Mouse (Mus musculus): ENCODE measurements around the gene Cfl2.
"Not testable (repeated sequence)": the region's sequence is repeated elsewhere in the genome, so short reads cannot be mapped to it uniquely, and the experiment has no call there.

Cfl2 gene

GRCm38 (mm10) chr12:54862606-54863535 lies at the start of gene Cfl2:
Gene Cfl2, minus strand, starts transcription at chr12:54862877.
- peak; percentile 84 to 87 for DNase-seq (ENCODE audit: low spot score in 2 of 2)

DNA sequence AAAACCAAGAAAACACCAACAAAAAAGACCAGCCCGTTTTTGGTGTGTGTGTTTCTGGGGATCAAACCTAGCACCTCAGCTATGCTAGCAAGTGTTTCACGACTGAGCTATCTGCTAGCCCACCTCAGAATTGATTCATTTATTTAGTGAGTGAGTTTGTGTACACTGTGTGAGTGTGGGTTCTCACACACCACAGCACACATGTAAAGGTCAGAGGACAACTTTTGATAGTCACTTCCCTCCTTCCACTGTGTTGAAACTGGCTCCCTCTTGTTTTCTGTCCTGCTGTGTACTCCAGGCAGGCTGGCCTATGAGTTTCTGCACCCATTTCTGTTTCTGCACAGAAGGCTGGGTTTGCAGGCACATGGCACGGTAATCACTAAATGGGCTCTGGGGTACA lies 47.7 kb upstream of the Cfl2 start:
- no peak for DNase-seq (ENCODE audit: low spot score in 2 of 2)

GRCm38 (mm10) chr12:54892559-54892958 lies 29.9 kb upstream of the Cfl2 start:
- DNase-seq (ENCODE audit: low spot score in 2 of 2), result not testable (repeated sequence)

- no peak for DNase-seq (ENCODE audit: low spot score in 2 of 2)
These were observed 27.7 kb upstream of the Cfl2 start for GRCm38 (mm10) chr12:54890426-54890825.

GRCm38 (mm10) chr12:54887580-54888127 lies 25.0 kb upstream of the Cfl2 start:
- no peak for DNase-seq (ENCODE audit: low spot score in 2 of 2)

DNA sequence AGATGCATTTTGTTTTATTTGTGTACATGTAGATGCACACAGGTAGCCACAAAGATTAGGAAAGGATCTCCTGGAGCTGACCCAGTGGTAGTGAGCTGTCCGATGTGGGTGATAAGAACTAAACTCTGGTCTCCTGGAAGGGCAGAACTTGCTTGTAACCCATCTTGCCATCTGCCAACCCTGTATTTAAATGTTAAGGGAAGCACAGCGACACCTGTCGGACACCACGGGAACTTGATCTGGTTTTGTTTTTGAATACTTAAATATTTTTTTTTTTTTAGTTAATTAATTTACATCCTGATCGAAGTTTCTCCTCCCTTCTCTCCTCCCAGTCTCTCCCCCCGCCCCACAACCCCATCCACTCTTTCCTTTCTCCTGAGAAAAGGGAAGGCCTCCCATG lies 17.0 kb upstream of the Cfl2 start:
- peak in 1 of 2 experiments; percentile 14 for DNase-seq (ENCODE audit: low spot score in 2 of 2)

GRCm38 (mm10) chr12:54879211-54879610 lies 16.5 kb upstream of the Cfl2 start:
- DNase-seq (ENCODE audit: low spot score in 2 of 2), result no peak

- DNase-seq (ENCODE audit: low spot score in 2 of 2), result no peak
These were observed 15.2 kb upstream of the Cfl2 start for GRCm38 (mm10) chr12:54877875-54878274.

DNA sequence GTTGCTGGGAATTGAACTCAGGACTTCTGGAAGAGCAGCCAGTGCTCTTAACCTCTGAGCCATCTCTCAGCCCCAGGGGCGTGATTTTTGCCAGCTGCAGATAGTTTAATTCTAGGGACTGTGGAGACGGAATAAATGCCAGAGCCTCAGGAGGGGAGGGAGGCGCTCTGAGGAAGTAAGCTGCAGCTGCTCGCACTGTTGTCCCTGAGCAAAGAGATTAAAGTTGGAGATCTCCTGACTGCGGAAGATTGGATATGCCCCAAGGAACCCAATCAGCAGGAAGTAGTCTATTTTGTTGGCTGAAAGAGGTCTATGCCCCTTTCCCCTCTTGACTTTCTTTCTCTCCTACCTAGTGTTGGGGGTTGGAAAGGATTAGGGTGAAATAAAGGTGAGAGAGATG lies 14.2 kb upstream of the Cfl2 start:
- DNase-seq (ENCODE audit: low spot score in 2 of 2), result no peak

- no peak for DNase-seq (ENCODE audit: low spot score in 2 of 2)
These were observed 12.0 kb upstream of the Cfl2 start for GRCm38 (mm10) chr12:54874711-54875110.

- DNase-seq (ENCODE audit: low spot score in 2 of 2), result peak in 1 of 2 experiments; percentile 20
These were observed 579 bp downstream of the Cfl2 start for GRCm38 (mm10) chr12:54861991-54862605.

- no peak for DNase-seq (ENCODE audit: low spot score in 2 of 2)
These were observed 3.1 kb downstream of the Cfl2 start for GRCm38 (mm10) chr12:54859531-54859930.

GRCm38 (mm10) chr12:54850551-54850950 lies 12.1 kb downstream of the Cfl2 start:
- no peak for DNase-seq (ENCODE audit: low spot score in 2 of 2)

DNA sequence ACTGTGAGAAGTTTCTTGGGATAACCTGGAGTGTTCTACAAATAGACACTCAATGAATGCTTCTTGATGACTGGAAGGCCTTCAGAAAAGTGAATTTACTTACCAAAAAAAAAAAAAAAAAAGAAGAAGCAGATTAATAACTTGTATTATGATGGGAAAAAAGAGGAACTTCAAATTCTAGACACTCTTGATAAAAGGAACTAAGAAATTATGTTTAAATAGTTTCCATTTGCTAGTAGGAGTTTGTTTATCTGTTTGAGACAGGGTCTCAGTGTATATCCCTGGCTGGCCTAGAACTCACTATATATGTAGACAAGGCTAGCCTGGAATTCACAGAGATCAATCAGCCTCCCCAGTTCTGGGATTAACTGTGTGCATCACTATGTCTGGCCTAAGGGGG lies 18.3 kb downstream of the Cfl2 start:
- no peak for DNase-seq (ENCODE audit: low spot score in 2 of 2)

GRCm38 (mm10) chr12:54841576-54841975 lies 21.1 kb downstream of the Cfl2 start:
- no peak for DNase-seq (ENCODE audit: low spot score in 2 of 2)

DNA sequence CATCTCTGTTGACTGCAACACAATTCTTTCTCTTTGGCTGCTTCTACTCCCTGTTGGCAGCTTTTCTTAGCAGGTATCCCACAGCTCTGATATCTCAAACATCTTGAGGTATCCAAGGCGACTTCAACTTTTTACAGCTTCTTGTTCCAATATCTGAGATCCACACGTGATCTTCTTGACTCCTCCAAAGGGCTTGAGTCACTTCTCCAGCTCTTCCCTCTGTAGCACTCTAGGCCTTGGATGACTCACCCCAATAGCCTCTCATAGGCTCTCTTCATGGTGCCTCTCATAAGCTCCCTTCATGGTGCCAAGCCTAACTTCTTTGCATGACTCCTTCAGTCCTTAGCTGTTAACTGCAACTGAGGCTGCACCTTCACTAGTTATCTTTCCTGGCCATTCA lies 22.9 kb downstream of the Cfl2 start:
- no peak for DNase-seq (ENCODE audit: low spot score in 2 of 2)

GRCm38 (mm10) chr12:54838931-54839330 lies 23.7 kb downstream of the Cfl2 start:
- no peak for DNase-seq (ENCODE audit: low spot score in 2 of 2)

- no peak for DNase-seq (ENCODE audit: low spot score in 2 of 2)
These were observed 26.8 kb downstream of the Cfl2 start for GRCm38 (mm10) chr12:54835608-54836570.

DNA sequence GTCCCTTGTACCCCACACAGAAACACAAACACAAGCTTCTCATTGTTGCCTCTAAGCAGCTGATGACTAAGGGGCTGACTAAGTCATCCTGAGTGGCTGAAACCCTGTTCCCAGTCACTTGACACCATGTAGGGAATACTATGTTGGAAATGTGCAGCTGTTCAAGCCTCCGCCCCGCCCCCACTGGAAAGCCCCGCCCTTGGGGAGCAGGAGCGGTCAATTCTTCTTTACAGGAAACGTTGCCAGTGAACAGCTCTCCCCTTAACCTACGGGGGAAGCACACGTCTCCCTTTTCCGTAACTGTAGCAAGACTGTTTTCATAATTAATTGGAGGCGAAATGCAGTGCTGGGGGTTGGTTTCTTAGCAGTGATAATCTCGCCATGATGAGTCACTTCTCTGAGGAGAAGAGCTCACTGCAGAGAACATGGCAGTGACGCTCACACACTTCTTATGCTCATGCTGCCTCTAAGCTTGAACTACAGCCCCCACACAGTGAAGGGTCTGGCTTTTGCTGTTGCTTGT lies 27.7 kb downstream of the Cfl2 start:
- peak; percentile 55 to 69 for DNase-seq (ENCODE audit: low spot score in 2 of 2)

- peak in 1 of 2 experiments; percentile 11 for DNase-seq (ENCODE audit: low spot score in 2 of 2)
These were observed 28.7 kb downstream of the Cfl2 start for GRCm38 (mm10) chr12:54833856-54834399.

DNA sequence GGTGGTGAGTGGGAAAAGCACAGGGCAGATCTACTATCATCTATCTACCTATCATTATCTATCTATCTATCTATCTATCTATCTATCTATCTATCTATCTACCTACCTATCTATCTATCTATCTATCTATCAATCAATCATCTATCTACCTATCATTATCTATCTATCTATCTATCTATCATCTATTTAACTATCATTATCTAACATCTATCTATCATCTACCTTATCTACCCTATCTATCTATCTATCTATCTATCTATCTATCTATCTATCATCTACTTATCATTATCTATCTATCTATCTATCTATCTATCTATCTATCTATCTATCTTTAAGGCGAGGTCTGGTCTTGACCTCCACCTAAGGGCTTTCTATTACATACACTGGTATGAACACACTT lies 30.8 kb downstream of the Cfl2 start:
- not testable (repeated sequence) for DNase-seq (ENCODE audit: low spot score in 2 of 2)
